Mouse (Mus musculus) CH12.LX (cell line): ENCODE measurements around the gene Kcnh4.

Source experiments
- CTCF ChIP-seq, 2 experiments: IDR thresholded peaks in 1 of 2; conservative IDR thresholded peaks in 1 of 2; 2 replicates each; pipeline ENCODE4 v1.5.1; 2011 to 2012; ENCODE audit warnings: low read depth in 2 of 2, low read length in 2 of 2, improper control_type of control experiment in 1 of 2, inconsistent platforms in 1 of 2, mild to moderate bottlenecking in 1 of 2, moderate library complexity in 1 of 2
- ELF1 ChIP-seq: IDR thresholded peaks from 2 replicates; pipeline ENCODE4 v1.6.1; 2014; ENCODE audit warnings: low read depth, mild to moderate bottlenecking, inconsistent platforms, low read length, improper control_type of control experiment
- EP300 ChIP-seq: IDR thresholded peaks from 2 replicates; pipeline ENCODE4 v1.6.1; 2011; ENCODE audit warnings: low read length, improper control_type of control experiment
- MAFK ChIP-seq: IDR thresholded peaks from 2 replicates; pipeline ENCODE4 v1.6.1; 2011; ENCODE audit warnings: low read length, improper control_type of control experiment; ENCODE audit not compliant: insufficient replicate concordance
- MAZ ChIP-seq: IDR thresholded peaks from 2 replicates; pipeline ENCODE4 v1.6.1; 2012; ENCODE audit warnings: low read depth, mild to moderate bottlenecking, inconsistent platforms, low read length, improper control_type of control experiment, moderate library complexity
- MEF2A ChIP-seq: IDR thresholded peaks from 2 replicates; pipeline ENCODE4 v1.6.1; 2014; ENCODE audit warnings: low read depth, mild to moderate bottlenecking, inconsistent platforms, low read length, improper control_type of control experiment, borderline replicate concordance
- NRF1 ChIP-seq: IDR thresholded peaks from 2 replicates; pipeline ENCODE4 v1.6.1; 2014; ENCODE audit warnings: low read depth, mild to moderate bottlenecking, inconsistent platforms, low read length, improper control_type of control experiment, moderate library complexity
- PAX5 ChIP-seq: IDR thresholded peaks from 2 replicates; pipeline ENCODE4 v1.6.1; 2012; ENCODE audit warnings: low read length, inconsistent platforms, mixed read lengths
- POLR2A ChIP-seq: IDR thresholded peaks from 2 replicates; pipeline ENCODE4 v1.6.1; 2011; ENCODE audit warnings: low read depth, mild to moderate bottlenecking, improper control_type of control experiment, low read length
- SIN3A ChIP-seq: IDR thresholded peaks from 2 replicates; pipeline ENCODE4 v1.6.1; 2012; ENCODE audit warnings: low read length, improper control_type of control experiment, inconsistent platforms
- USF1 ChIP-seq: IDR thresholded peaks from 2 replicates; pipeline ENCODE4 v1.6.1; 2014; ENCODE audit warnings: low read depth, mild to moderate bottlenecking, inconsistent platforms, low read length, improper control_type of control experiment
- ZKSCAN1 ChIP-seq: IDR thresholded peaks from 2 replicates; pipeline ENCODE4 v1.6.1; 2012; ENCODE audit warnings: low read depth, inconsistent platforms, low read length, improper control_type of control experiment, borderline replicate concordance
- ZNF384 ChIP-seq: IDR thresholded peaks from 2 replicates; pipeline ENCODE4 v1.6.1; 2012; ENCODE audit warnings: low read depth, low read length, improper control_type of control experiment, inconsistent platforms

- TF ChIP-seq POLR2A (no peak), MAFK (no peak), ZNF384 (no peak), CTCF (conservative IDR thresholded peaks at IDR 0.05 in 1 of 2, IDR thresholded peaks at IDR 0.05 in 1 of 2; ENCODE audit: low read depth in 2 of 2, low read length in 2 of 2) (no peak), USF1 (no peak), EP300 (no peak), MAZ (no peak), SIN3A (no peak), NRF1 (no peak), ELF1 (no peak), PAX5 (no peak), MEF2A (no peak), ZKSCAN1 (no peak)
These were observed 18.4 kb downstream of the Kcnh4 start for GRCm38 (mm10) chr11:100741348-100741747.
